Mouse (Mus musculus): ENCODE data around the gene Hmcn1.

Gene Hmcn1

DNA sequence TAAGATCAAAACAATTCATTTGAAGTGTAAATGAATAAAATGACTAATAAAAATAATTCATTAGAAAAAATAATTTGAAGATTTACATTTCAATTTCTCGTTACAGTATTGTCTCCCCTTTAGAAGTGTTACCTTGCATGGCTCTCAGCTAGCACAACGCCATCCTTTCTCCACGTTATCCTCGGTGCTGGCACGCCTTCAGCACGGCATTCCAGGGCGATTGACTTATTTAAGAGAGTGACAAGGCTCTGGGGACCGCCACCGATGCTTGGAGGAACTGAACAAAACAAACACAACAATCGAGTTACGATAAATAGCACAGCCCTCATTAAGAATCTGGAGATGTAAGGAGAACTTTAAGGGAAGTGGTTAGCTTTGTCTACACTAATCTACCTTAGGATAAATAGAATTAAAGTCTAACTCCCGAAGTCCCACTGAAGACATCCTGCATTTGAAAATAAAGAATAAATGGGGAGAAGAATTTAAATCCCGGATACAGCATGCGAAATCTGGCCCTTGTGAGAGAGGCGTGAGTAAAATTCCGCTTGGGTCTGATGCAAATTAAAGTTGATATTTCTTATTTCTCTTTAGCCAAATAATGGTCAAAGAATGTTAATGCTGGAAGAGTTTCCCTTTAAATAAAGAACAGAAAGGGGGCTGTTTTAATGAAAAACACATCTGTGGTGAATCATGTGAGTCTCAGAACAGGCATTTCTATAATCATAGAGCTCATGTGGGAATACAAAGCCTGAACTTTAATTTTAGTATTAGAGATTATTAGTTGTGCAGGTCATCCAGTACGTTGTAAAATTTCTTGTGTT is 362.0 kb downstream of the Hmcn1 start:
- DNase-seq, result no peak

- DNase-seq, result no peak
Measured at GRCm38 (mm10) chr1:150623226-150623625, 370.0 kb downstream of the Hmcn1 start.

DNA sequence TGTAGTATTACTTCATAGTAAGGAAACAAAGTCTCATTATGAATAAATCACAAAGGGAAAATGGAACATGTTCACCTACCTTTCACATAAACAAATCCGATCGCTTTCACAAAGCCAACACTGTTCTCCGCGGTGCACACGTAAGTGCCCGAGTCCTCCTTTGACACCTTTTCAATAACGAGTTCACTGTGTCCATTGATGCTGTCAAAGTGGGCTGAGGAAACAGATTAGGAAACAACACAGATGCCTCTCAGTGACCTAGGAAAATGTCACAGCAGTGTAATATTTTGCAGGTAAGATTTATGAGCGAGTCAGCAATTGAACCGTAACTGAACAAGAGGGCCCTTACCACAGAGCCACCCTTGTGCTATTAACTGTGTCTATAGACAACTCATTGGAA is 382.7 kb downstream of the Hmcn1 start:
- no peak for DNase-seq

GRCm38 (mm10) chr1:150606173-150606572 is 387.1 kb downstream of the Hmcn1 start:
- no peak for DNase-seq

DNA sequence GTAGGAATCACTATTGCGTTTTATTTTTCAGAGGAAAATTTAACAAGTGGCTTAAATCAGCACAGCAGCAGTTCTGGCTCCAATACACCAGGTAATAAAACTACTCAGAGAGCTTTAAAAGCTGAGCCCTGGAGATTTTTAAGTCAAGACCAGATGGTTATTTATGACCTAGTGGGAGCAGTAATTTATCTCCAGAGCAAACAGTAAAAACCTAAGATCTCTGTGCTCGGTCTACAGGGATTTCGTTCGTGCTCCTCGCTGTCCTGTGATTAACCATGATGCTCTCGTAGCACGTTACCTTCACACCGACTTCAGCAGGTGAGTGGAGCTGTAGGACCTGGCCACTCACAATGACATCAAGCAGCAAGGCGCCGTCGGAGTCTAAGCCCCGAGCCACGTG is 399.6 kb downstream of the Hmcn1 start:
- DNase-seq, result no peak

GRCm38 (mm10) chr1:150591253-150591652 is 402.0 kb downstream of the Hmcn1 start:
- DNase-seq, result peak in 1 of 2 experiments; percentile 51

GRCm38 (mm10) chr1:150587410-150587809 is 405.8 kb downstream of the Hmcn1 start:
- no peak for DNase-seq

DNA sequence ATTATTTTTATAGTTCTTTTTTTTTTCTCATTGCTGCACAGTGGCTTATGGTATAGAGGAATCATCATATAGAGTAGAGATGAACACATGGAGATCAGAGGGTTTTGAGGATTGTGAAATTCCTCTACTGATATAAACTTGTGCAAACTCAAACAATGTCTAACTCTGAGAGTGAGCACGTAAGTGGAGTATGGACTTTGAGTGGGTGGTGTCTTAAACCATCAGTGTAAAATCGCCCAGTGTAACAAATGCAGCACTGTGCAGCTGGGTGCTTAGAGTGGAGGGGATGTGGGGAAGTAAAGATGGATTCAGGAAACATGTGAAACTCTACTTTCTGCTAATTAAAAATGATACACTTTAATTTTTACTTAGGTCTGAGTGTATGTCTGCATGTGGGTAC is 408.8 kb downstream of the Hmcn1 start:
- no peak for DNase-seq

DNA sequence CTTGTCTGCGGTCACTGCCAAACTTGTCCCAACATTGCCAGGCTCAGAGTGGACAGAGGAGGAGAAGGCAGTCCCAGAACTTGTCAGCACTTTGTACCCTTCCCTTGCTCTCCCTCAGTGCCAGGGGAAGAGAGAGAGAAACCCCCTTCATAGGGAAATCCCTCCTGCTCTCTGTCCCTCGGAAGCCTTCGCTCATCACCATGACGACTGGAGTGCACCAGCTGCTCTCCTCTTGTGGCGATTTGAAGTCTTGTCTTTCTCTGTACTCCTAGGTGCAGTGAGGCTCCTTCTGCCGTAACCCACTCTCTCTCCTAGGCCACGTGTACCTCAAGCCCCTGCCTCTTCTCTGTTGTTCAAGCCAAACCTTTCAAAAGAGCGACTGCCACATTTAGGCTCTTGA is 409.5 kb downstream of the Hmcn1 start:
- no peak for DNase-seq

DNA sequence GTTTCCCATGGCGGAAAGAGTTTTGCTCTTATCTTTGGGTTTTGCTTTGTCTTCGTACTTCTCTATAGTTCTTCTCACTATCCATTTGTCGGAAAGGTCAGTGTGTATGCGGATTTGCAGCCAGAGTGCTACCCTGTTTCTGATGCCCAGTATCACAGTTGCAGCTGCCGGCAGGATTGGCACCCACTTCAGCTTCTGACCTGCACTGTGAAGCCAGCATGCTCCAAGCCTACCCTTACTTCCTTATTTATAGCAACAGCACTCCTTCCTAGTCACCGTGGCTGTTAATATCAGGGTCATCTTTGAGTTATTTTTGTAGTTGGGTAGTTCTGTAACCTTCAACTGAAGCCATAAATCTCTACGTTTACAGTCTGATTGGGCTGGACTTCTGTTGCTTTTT is 412.7 kb downstream of the Hmcn1 start:
- no peak for DNase-seq

GRCm38 (mm10) chr1:150573407-150573806 is 419.8 kb downstream of the Hmcn1 start:
- DNase-seq, result no peak

DNA sequence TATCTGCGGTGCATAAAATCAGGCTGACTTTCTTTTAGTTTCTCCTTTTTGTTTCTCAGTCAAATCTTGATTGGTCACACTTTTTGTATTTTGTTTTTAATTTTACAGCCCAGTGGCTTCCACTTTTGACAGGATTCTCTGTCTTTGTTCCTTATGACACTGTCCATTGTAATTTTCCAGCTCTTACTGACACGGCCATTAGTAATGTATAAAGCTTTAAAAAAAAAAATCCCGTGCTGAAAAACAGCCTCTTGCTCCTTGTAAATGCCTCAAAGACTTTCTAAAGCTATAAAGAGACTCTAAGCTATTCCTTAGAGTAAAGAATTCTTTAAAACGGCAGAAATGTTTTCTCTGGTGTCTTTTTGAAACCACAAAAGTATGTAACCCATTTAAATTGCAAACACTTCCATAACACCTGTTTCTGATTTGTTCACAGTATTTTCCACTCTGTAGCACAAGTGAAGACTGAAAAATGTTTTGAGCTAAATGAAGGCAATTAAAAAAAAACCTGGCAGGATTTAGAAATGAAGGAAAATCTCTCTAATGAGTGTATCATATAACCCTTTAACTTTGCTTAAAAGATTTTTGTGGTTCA is 422.6 kb downstream of the Hmcn1 start:
- DNase-seq, result no peak

DNA sequence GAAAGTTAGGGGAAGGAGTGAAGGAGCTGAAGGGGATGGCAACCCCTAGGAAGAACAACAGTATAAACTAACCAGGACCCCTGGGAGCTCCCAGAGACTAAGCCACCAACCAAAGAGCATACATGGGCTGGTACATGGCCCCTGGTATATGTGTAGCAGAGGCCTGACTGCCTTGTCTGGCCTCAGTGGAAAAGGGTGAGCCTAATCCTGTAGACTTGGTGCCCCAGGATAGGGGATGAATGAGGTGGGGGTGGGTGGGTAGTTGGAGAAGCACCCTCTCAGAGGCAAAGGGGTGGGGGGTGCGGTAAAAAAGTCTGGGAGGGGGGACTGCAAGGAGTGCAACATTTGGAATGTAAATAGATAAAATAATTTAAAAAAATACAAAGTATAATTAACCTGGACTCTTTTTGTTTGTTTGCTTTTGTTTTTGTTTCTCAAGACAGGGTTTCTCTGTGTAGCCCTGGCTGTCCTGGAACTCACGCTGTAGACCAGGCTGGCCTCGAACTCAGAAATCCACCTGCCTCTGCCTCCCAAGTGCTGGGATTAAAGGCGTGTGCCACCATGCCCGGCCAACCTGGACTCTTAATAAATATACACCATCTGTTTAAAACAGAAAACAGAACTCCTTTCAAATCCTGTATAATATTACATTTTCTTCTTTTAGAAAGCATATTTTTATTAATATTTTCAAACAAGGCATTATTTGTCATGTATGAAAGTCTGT is 423.3 kb downstream of the Hmcn1 start:
- no peak for DNase-seq

DNA sequence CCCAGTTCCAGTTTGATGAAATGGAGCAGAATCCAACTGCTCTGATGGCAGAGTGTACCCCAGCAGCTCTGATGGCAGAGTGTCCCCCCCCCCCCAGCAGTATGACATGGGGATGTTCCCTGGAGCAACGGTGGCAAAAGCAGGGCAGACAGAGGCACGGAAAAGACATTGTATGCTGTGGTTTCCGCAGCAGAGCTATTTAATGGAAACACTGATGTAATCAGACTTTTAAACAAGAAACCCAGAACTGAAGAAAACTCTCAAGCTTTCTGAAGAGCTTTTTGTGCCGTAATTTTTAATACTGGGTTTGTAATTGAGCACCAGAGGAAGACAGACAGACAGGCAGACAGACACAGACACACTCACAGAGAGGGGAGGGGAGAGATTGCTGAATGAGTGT is 426.9 kb downstream of the Hmcn1 start:
- no peak for DNase-seq

- DNase-seq, result no peak
Measured at GRCm38 (mm10) chr1:150556621-150557020, 436.6 kb downstream of the Hmcn1 start.

DNA sequence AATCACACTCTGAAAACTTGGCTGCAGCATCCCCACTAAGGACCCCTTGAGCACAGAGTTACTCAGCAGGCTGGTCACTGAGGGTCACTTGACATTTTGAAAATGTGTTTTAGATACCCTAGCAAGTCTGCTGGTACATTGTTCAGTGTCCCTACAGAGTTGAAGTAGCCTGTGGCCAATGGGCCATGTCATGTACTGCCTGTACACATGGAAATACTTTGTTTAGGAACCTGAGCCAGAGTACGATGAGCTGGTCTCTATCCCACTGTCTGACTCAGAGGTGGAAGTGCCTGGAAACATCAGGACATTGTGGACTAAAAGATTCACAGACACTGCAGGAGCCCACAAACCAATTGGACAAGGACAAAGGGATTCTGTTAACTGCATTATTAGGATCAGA is 441.8 kb downstream of the Hmcn1 start:
- DNase-seq, result no peak

DNA sequence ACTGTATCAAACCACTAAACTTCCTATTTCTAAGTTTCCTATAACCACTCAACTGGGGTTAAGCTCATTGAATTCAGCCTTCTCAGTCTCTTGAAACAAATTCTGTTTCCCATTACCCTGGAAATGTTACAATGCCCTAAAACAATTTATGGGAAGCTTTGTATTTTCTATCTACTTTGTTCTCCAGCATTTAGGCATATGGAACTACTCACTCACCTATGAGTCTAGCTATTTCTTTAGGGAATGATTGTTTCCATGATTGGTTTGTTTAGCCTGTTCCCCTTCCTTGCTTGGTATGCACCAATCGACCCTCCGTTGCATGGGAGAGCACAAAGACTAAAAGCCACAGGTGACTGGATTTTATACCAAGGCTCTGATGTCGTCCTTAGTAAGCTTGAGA is 446.8 kb downstream of the Hmcn1 start:
- no peak for DNase-seq

DNA sequence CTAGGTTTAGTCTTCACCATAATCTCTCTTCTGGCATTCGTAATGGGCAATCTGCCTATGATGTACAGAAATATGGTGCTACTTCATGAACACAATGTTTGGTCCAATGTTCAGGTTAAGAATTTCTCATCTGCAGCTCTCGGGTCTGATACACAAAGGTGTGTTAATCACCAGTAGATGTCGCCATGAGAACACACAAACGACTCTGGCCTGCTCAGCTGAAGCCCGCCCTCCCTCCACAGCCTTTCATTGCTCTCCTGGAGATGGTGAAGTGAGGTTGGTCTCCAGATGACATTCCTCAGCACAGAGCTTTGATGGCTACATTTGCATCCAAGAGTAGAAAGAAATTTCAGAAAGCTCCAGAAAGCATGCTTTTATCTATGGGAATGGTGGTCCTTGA is 453.0 kb downstream of the Hmcn1 start:
- no peak for DNase-seq

GRCm38 (mm10) chr1:150537410-150538128 is 455.7 kb downstream of the Hmcn1 start:
- no peak for DNase-seq

GRCm38 (mm10) chr1:150535770-150536534 is 457.3 kb downstream of the Hmcn1 start:
- DNase-seq, result peak in 1 of 2 experiments; percentile 27

DNA sequence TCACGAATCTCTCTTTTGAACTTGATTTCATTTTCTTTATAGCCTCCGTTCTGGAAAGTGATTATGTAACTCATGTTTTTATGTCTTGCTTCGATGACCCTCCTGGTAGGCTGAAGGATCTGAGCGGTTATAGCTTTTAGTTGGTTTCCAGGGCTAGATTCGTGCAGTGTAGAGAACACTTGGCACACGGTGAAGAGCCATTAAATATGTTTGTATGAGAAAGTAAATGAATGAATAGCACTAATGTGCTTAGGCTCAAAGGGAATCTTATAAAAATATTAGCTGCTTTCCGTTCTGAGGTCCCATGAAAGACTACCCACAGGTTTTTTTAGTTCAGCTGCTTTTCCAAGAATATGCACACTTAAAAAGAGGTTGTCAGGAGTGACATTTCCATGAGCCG is 458.6 kb downstream of the Hmcn1 start:
- no peak for DNase-seq

DNA sequence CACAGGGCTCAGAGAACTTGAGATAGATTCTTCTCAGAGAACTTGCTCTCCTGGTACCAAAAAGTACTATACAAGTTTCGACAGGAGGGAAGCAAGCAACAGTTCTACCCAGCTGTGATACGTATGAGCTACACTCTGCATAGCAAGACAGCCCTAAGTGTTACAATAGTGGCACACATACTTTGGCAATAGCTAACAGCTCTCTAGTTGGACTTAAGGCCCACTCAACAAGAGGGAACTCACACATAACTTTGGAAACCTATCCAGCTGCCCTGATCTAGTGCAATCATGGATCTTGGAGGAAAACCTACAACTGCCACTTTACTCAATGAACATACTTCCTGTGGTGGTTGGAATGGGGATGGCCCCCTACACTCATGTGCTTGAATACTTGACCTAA is 480.2 kb downstream of the Hmcn1 start:
- DNase-seq, result no peak

Data from lung, postnatal 4 days (tissue).